Mouse (Mus musculus) CD4-positive, CD25-positive, alpha-beta regulatory T cell, adult 2 months (primary cell): ENCODE measurements around the gene Tead2.

Experiments used
- DNase-seq: peaks from one replicate; pipeline ENCODE4 v3.0.0-alpha.2; 2012; ENCODE audit warnings: low read depth, low spot score

Gene Tead2

DNA sequence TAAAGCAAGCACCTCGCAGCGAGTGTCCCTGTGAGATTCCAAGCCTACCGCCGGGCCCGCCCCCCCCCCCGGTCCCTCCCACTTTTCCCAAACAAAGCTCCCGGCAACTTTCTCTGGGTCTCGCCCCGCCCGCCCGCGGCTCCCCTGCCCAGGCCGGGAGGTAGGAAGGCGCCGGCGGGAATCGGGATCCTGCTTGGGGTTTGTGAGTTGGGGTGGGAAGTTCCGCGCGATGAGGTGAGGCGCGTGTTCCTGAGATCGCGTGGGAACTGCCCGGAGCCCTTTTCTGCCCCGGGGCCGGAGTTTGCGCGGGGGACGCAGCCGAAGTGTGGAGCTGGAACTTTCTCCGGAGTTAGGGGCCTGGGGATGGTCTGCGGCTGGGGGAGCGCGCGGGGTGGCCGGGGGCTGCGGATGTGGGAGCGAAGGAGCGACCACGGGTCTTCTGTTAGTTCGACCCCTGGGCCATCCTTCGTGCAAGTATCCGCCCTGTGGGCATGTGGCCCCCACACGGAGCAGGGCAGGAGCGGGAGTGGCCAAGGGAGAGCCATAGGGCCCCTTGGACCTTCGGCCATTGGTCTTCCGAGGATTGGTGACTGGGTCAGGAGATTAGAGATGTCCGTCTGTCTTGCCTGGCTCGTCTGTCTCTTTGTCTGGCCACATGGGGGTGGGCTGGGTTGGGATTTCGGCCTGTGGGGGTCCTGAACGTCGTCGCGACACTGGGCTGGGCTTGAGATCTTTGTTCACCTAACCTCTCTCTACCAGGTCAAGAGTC lies at the start of gene Tead2:
Gene Tead2, plus strand, starts transcription at position 81 of the 769 bp plus-strand sequence.
- no peak for DNase-seq

DNA sequence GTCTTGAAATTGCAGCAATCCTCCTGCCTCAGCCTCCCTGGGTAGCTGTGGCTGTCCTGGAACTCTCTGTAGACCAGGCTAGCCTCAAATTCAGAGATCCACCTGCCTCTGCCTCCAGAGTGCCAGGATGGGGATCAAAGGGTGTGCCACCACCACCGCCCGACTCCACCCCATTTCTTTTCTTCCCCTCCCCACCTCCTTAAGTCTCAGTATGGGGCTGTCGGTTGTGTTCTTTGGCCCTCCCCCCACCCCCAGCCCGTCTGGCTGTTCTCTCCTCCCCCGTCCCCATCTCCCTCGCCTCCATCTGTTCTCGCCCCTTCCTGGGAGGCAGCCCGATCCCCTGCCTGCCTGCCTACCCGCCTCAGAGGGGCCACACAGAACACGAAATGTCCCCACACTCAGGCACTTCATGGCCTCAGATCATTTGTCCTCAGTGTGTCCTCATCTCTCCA lies 48.6 kb upstream of the Tead2 start:
- DNase-seq = no peak

DNA sequence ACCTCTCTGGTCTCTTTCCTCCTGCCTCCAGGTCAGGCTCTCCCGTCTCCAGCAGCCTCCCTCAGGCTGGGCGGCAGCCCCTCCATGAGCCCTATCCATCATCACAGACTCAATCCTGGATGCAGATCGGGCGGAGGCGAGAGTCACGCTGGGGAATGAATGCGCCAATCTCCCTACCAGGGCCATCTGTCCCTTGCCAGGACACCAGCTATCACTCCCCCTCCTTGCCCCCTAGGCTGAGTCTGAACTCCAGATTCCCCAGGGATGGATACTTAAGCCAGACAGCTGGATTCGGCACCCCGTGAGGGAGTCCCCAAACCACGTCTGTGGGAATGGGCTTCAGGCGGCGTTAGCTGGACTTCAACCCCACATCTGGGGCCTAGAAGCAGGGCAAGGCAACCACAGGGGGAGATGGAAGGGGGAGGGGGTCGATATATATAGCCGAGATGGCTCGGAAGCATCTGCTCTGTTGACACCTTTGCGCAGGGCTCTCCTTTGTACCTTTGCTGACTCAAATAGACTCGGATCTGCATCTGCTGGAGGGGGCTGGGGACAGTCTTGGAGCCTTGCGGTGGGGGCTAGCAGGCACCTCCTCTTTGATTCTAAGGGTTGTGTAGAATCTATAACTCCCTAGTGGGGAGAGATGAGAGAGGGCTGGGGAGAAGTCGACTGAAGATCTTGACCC lies 47.6 kb upstream of the Tead2 start:
- DNase-seq = no peak

DNA sequence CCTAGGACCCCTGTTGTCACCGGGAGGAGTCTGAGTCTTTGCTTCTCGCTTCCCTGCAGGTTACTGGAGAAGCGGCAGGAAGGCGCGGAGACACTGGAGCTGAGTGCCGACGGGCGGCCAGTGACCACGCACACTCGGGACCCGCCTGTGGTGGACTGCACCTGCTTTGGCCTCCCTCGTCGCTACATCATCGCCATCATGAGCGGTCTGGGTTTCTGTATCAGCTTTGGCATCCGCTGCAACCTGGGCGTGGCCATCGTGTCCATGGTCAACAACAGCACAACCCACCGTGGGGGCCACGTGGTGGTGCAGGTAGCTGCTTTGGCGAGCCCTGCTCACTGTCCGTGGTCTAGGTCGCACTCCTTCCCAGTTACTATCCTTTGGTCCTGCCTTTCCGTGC lies 46.9 kb upstream of the Tead2 start:
- no peak for DNase-seq

DNA sequence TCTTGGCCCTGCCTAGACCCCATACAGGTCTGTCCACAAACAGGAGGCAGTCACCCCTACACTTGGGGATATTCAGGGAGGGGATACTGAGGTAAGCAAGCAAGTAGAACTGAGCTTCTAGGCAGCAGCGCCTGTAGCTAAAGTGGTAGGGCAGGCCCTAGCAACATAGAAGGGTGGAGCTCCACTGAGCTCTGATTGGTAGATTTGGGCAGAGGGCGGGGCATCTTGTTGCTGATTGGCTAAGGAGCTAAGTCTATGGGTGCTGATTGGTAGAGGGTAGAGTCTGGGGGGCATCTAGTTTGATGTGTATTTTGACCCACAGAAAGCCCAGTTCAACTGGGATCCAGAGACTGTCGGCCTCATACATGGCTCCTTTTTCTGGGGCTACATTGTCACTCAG lies 46.1 kb upstream of the Tead2 start:
- DNase-seq = no peak

DNA sequence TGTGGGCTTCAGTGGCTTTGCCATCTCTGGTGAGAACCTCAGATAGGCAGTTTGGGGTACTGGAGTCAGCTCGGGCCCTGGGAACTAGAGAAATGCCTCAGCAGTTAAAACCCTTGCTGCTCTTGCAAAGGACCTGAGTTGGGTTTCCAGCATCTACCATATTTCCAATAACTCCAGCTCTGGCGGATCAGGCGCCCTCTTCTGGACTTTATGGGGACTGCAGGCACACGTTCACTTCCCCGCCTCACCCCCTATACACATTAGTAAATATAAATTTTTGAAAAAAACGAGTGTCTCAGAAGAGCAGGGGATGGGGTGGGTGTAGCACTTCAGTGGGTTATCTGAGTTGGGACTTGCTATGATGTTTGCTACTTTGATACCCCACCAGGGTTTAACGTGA lies 42.6 kb upstream of the Tead2 start:
- peak; percentile 68 for DNase-seq

DNA sequence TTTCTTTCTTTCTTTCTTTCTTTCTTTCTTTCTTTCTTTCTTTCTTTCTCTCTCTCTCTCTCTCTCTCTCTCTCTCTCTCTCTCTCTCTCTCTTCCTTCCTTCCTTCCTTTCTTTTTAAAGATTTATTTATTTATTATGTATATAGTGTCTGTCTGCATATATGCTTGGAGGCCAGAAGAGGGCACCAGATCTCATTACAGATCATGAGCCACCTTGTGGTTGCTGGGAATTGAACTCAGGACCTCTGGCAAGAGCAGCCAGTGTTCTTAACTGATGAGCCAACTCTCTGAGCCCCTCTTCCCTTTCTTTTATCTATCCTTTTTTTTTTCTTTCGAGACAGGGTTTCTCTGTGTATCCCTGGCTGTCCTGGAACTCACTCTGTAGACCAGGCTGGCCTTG lies 41.8 kb upstream of the Tead2 start:
- peak; percentile 78 for DNase-seq

DNA sequence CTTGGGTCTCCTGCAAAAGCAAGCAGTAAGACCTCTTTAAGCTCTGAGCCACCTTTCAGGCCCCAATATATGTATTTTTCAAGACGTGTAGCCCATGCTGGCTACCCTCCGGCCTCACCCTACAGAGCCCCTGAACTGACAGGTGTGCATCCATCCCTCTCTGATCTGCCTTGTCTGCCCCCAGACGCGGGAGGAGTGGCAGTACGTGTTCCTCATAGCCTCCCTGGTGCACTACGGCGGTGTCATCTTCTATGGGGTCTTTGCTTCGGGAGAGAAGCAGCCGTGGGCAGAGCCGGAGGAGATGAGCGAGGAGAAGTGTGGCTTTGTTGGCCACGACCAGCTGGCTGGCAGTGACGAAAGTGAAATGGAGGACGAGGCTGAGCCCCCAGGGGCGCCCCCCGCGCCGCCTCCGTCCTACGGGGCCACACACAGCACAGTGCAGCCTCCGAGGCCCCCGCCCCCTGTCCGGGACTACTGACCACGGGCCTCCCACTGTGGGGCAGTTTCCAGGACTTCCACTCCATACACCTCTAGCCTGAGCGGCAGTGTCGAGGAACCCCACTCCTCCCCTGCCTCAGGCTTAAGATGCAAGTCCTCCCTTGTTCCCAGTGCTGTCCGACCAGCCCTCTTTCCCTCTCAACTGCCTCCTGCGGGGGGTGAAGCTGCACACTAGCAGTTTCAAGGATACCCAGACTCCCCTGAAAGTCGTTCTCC lies 40.8 kb upstream of the Tead2 start:
- no peak for DNase-seq

DNA sequence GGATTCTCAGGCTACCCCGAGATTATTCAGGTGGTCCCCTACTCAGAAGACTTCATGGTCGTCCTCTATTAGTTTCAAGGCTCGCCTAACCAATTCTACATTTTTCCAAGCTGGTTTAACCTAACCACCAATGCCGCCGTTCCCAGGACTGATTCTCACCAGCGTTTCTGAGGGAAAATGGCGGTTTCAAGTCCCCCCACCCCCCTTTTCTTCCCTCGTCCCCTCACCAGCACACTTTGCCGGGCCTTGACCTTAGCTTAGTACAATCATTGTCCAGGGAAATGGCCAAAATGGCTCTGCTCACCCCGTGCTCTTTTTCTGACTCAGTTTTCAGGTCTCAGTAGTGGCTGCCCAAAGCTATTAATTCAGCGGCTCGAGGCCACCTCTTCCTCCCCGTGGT lies 40.2 kb upstream of the Tead2 start:
- DNase-seq = no peak

DNA sequence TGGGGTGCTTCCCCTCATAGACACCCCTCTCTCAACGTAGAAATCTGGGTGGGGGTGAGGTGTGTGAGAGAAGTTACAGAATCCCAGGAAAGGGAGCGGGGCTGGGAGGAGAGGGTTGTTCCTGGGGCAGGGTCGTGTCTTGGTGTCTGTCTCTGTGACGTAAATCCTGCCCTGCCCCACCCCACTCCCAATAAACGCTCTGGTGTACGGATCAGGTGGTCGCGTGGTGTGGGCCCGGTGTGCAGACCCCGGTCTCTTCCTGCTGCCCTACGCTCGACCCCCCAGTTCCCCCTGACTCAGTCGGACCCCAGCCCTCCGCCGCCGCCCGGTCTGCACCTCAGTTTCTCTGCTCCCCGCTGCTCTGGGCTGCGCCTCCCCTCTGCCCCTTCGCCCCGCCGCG lies 39.6 kb upstream of the Tead2 start:
- DNase-seq = no peak

DNA sequence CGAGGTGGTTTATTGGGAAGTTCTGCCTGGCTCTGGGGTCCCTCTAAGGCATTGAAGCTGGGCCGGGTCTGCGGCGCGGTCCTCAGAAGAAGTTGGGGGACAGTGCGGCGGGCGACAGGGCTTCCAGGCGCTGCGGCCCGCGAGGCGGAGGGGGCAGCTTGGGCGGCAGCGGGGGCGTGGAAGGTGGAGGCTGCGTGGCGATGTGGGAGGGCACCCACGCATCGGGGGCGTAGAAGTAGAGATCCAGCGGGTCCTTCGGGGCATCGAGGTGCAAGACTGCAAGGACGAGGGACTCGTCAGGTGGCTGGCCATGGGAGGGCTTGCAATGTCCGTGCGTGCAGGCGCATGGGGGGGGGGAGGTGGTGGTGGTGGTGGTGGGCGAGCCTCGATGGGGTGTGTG lies 39.2 kb upstream of the Tead2 start:
- DNase-seq = no peak

DNA sequence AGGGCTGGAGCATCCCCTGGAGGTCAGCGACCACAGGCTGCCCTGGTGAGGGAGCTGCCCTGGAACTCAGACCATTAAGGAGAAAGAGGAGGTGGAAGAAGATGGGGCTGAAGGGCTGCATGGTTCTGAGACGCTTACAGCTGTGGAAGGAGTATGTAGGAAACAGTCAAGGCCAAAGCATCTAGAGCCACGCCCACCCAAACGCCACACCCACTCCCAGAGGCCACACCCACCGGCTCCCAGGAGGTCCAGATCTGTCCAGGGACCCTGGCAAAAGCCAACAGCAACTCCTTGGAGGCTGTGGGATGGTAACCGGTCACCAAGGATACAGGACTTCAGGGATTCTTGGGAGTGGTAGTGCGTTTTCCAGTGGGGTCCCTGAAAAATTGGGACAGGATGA lies 37.0 kb upstream of the Tead2 start:
- DNase-seq = peak; percentile 40

DNA sequence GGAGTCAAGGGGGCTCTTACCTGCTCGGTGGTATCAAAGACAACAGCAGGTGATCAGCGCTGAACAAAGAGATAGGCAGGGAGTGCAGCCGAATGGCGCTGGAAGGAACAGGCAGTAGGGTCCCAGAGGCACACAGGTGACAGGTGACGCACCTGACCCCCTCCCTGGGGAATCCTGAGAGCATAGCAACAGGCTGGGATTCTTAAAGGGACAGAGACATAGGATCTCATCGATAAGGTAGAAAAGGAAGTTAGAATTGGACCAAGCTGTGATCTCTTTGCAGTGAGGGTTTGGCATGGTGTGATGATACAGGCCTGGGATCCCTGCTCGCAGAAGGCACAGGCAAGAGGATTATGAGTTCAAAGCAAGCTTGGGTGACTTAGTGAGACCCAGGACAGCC lies 36.1 kb upstream of the Tead2 start, which contains the start of gene Gfy:
Gene Gfy, minus strand, starts transcription at position 101 of the 400 bp plus-strand sequence.
- DNase-seq = no peak

DNA sequence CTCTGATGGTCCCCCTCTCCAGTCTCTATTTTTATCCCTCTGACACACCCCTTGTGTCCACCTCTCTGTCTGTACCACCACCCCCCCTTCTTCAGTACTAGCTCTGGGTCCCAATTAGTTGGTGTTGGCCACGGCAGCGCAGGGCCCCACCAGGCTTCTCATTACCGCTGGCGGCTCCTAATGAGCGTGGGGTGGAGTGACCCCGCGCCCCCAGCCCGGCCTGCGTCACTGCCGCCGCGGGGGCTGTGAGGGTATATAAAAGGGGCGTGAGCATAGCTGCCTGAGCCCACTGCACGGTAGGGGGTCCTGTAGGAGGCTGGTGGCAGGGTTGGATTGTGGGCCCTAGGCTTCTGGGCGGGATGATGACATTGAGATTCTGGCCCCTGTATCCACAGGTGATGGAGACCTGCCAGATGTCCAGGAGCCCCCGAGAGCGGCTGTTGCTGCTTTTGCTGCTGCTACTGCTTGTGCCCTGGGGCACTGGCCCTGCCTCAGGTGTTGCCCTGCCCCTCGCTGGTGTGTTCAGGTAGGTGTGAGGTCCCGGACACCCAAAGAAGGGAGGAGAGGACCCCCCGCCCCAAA lies 34.6 kb upstream of the Tead2 start, which contains the start of gene Pth2:
Gene Pth2, plus strand, starts transcription at position 100 of the 582 bp plus-strand sequence.
- no peak for DNase-seq

DNA sequence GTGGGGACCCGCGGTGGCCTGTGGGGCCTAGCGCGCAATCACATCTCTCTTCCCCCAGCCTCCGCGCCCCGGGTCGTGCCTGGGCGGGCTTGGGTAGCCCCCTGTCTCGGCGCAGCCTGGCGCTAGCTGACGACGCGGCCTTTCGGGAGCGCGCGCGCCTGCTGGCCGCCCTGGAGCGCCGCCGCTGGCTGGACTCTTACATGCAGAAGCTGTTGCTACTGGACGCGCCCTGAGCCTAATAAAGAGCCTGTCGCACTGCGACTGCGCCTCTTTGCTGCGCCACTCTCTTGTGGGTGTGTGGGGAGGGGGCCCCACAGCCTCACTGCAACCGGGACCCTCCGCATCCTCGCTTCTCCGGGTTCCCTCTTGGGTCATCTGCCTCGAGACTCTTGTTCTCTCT lies 34.0 kb upstream of the Tead2 start:
- no peak for DNase-seq

DNA sequence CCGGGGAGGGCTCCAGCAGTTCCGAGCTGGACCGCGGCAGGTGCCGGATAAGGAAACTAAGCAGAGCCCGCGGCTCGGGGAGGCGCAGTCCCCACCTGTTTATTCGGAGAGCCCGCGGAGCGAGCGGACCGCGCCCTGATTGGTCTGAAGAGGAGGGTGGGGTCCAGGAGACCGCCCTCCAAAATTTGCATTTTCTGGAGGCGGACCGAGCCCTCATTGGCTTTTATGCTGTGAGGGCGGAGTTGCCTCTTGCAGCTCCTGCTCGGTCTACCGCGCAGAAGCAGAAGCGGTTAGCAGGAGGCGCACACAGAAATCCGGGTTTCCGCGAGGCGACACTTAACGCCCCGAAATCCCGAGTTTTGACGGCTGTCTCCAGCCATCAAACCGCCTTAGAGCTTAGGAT lies 33.4 kb upstream of the Tead2 start:
- peak; percentile 86 for DNase-seq

DNA sequence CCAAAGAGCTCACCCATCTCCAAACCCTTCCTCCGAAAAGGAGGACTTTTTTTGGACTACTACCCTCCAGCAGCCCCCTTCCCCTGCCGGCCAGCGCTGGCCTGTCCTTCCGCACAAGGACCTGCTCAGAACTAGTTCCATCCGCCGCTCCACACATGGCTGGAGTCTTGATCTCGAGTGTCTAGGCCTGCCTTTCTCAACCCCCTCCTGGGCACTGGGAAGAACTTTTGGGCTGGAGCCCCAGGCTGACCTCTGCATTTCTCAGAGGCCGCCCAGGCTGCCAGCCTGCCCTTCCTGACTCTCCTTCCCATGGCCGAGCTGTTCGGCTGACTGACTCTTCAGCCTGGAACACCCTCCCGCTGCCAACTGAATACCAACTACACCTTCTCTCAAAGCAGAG lies 32.9 kb upstream of the Tead2 start:
- no peak for DNase-seq

DNA sequence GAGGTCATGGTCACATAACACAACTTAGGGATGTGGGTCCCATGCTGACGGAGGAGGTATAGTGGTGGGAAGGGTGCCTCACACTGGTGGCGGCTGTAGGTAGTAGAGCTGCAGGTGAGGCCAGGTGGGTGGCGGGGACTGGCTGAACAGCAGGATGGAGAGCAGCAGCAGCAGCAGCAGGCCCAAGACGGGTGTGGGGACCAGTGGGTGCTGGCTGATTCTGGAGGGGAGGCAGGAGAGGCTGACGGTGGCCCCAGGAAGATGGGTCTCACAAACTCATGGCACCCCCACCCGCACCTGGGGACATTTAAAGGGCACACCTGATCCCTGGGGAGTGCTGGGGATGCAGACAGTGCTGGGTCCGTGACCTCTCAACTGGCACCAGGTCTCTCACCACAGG lies 31.9 kb upstream of the Tead2 start:
- no peak for DNase-seq

DNA sequence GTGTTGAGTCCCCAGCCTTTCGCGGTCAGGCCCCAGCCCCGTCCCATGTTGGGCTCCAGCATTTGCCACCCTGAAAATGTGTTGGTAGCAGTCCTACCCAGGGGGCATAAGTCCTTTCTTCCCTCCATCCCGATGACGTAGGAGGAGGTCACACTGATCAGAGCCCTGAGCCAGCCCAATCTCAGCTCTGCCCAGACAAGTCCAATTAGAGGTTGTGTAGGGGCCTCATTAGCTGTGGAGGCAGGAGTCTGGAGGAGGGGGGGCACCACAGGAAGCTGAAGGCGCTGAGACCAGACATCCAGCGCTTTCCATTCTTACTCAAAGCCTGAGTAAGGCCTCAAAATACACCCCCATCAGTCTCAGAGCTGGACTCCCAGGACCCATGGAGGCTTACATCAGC lies 29.6 kb upstream of the Tead2 start:
- no peak for DNase-seq

DNA sequence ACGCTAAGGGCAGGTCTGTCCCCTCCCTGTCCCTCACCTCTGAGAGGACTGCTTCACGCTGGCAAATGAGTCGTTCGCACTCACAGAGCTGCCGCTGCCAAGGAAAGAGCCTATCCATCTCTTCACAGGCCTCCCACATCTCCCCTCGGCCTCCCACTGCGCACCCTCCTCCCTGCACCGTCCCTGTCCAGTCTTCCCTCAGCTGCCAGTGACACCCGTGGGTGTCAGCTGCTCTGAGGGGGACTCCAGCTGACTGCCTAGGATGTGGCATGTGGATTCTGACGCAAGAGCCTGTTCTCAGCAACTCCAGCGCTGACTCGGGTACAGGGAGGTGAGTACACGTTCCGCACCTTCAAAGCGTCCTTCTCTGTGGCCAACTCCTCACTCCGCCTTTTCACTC lies 26.0 kb upstream of the Tead2 start:
- no peak for DNase-seq

DNA sequence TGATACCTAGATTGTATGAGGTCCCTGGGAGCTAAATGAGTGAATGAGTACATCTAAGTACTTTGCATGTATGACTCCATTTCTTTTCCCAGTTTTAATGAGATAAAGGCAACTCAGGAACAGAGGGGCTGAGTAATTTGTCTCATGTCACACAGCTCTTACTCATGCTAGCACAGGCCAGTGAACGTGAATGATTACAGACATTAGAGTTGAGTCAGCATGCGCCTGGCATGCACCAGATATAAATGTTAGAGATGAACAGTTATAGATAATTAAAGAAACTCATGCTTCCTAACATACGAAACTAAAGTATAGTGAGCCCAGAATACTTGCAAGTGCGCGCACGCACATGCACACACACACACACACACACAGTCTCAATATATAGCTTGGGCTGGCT lies 25.4 kb upstream of the Tead2 start:
- no peak for DNase-seq

DNA sequence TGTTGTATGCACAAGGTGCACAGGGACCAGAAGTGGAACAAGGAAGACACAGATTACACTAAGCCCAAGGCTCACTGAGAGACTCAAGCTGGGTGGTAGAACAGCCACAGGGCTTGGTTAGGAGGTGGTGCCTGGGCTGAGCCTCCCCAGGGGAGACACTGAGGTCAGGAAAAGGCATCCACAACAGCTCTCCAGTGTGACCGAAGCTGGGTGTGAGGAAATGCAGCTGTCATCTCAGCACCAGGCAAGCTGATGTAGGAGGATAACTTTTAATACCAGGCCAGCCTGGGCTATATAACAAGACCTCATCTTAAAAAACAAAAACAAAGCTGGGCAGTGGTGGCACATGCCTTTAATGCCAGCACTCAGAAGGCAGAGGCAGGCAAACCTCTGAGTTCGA lies 24.4 kb upstream of the Tead2 start:
- DNase-seq = no peak
